Mouse (Mus musculus) intestine, embryonic 14.5 days (tissue): ENCODE measurements around the gene Pld2. TPM values are rescaled to one million over a fixed set of nuclear protein-coding genes. Genes with fewer than 3 reads are reported as not detected.

ENCODE experiments used
- ATAC-seq: fragments of 200-750 bp; cut with Nextera tagmentation; replicated peaks from 2 replicates; pipeline ENCODE4 v1.8.0; 2017; ENCODE audit warnings: low read depth, moderate number of reproducible peaks, moderate TSS enrichment, moderate library complexity; ENCODE audit not compliant: low FRiP score, low TSS enrichment
- DNase-seq: peaks from one replicate; pipeline ENCODE4 v3.0.0-alpha.2; 2018; ENCODE audit warnings: low spot score
- H3K27ac ChIP-seq: fragments of 300-500 bp; sonication (generic); 2 replicates; pipeline ENCODE4 v1.5.1; 2014; ENCODE audit warnings: low read depth, mild to moderate bottlenecking, control low read depth
- H3K27me3 ChIP-seq: fragments of 300-500 bp; sonication (generic); replicated peaks from 2 replicates; pipeline ENCODE4 v1.6.1; 2014; ENCODE audit warnings: low read length, control low read depth; ENCODE audit not compliant: control insufficient read depth, insufficient read depth
- H3K36me3 ChIP-seq: fragments of 300-500 bp; sonication (generic); 2 replicates; pipeline ENCODE4 v1.6.1; 2014; ENCODE audit warnings: low read length, control low read depth; ENCODE audit not compliant: control insufficient read depth, insufficient read depth
- H3K4me1 ChIP-seq: fragments of 300-500 bp; sonication (generic); replicated peaks from 2 replicates; pipeline ENCODE4 v1.6.1; 2014; ENCODE audit warnings: low read length, control low read depth, mixed read lengths; ENCODE audit not compliant: control insufficient read depth, insufficient read depth
- H3K4me2 ChIP-seq: fragments of 300-500 bp; sonication (generic); 2 replicates; pipeline ENCODE4 v1.6.1; 2014; ENCODE audit warnings: low read length
- H3K4me3 ChIP-seq: fragments of 300-500 bp; sonication (generic); 2 replicates; pipeline ENCODE4 v1.5.1; 2014; ENCODE audit warnings: low read depth, low read length, control low read depth, mixed read lengths
- H3K9ac ChIP-seq: fragments of 300-500 bp; sonication (generic); 2 replicates; pipeline ENCODE4 v1.6.1; 2014; ENCODE audit warnings: mild to moderate bottlenecking, low read length
- H3K9me3 ChIP-seq: fragments of 300-500 bp; sonication (generic); 2 replicates; pipeline ENCODE4 v1.6.1; 2016; ENCODE audit warnings: low read length, control low read depth; ENCODE audit not compliant: control insufficient read depth
- WGBS: fragments of 180-500 bp; shearing (Covaris S2); extraction: QIAGEN DNeasy Blood & Tissue Kit; methylation state at CpG from one replicate; pipeline ENCODE4 v1.1.7; 2014; 5-methylcytosine and 5-hydroxymethylcytosine counted together
- polyA plus RNA-seq: library from polyadenylated mRNA; unstranded; fragments of >200 nt; fragmentation: Nextera tagmentation; extraction: Ambion mirVana; gene quantifications from 2 replicates; pipeline ENCODE4 v1.2.1, GENCODE M21; 2014

The Pld2 gene
- polyA plus RNA-seq, 1 experiment from 2014 or later, result 9.7 TPM

- 80% methylated on average over 6 of the region's 6 CpGs for WGBS
- DNase-seq (no peak), ATAC-seq (no peak)
- Histone ChIP-seq H3K27ac (no peak overlapping the region), H3K9me3 (no peaks in the 10 kb centered on the region), H3K36me3 (peaks cover 44% of the 10 kb centered on the region), H3K9ac (no peak overlapping the region), H3K4me3 (no peak overlapping the region), H3K4me1 (no peaks in the 10 kb centered on the region), H3K4me2 (no peak overlapping the region), H3K27me3 (no peaks in the 10 kb centered on the region)
Measured at GRCm38 (mm10) chr11:70597301-70597700, 57.4 kb downstream of the Pld2 start.

GRCm38 (mm10) chr11:70598451-70598953, 58.6 kb downstream of the Pld2 start:
- H3K27me3 ChIP-seq, result no peaks in the 10 kb centered on the region
- no peak overlapping the region for H3K9ac ChIP-seq
- no peak overlapping the region for H3K4me2 ChIP-seq
- H3K4me3 ChIP-seq, result no peak overlapping the region
- WGBS, result 85% methylated on average over 9 of the region's 9 CpGs
- ATAC-seq, result no peak
- no peak for DNase-seq
- peaks cover 54% of the 10 kb centered on the region for H3K36me3 ChIP-seq
- no peak overlapping the region for H3K27ac ChIP-seq
- no peaks in the 10 kb centered on the region for H3K4me1 ChIP-seq
- no peaks in the 10 kb centered on the region for H3K9me3 ChIP-seq

DNA sequence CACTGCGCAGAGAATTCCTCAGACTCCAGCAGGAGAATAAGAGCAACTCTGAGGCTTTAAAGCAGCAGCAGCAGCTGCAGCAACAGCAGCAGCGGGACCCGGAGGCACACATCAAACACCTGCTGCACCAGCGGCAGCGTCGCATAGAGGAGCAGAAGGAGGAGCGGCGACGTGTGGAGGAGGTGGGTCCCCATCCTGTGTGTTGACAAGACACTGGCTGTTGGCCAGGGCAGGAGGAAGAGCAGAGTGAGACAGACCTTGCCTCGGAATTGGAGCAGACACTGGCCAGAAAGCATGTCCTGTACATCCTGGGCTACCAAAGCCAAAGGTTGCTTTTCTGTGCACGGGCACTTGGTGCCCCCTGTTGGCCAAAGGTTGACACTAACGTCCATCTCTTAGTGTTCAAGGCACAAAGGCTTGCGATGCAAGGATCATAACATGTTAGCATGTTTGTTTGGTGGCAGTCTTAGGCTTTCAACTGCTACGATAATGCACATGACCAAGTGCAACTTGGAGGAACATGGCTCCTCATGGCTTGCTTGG, 65.2 kb downstream of the Pld2 start:
- Histone ChIP-seq H3K9ac (no peak overlapping the region), H3K27ac (no peak overlapping the region), H3K27me3 (no peaks in the 10 kb centered on the region), H3K4me2 (no peak overlapping the region), H3K9me3 (no peaks in the 10 kb centered on the region), H3K36me3 (peaks cover 86% of the 10 kb centered on the region), H3K4me3 (no peak overlapping the region), H3K4me1 (no peaks in the 10 kb centered on the region)
- 54% methylated on average over 14 of the region's 14 CpGs for WGBS
- DNase-seq (peak; percentile 87), ATAC-seq (no peak)

GRCm38 (mm10) chr11:70606717-70607116, 66.9 kb downstream of the Pld2 start:
- no peak for DNase-seq
- H3K9me3 ChIP-seq, result no peaks in the 10 kb centered on the region
- no peak for ATAC-seq
- H3K4me2 ChIP-seq, result no peak overlapping the region
- no peak overlapping the region for H3K27ac ChIP-seq
- H3K27me3 ChIP-seq, result no peaks in the 10 kb centered on the region
- H3K9ac ChIP-seq, result no peak overlapping the region
- no peak overlapping the region for H3K4me3 ChIP-seq
- 71% methylated on average over 12 of the region's 12 CpGs for WGBS
- H3K4me1 ChIP-seq, result no peaks in the 10 kb centered on the region
- H3K36me3 ChIP-seq, result peaks cover 95% of the 10 kb centered on the region

- Histone ChIP-seq H3K27me3 (no peaks in the 10 kb centered on the region), H3K36me3 (peaks cover 95% of the 10 kb centered on the region), H3K4me1 (no peaks in the 10 kb centered on the region), H3K4me3 (no peak overlapping the region), H3K9ac (no peak overlapping the region), H3K9me3 (no peaks in the 10 kb centered on the region), H3K4me2 (no peak overlapping the region), H3K27ac (no peak overlapping the region)
- ATAC-seq, result no peak
- DNase-seq, result no peak
- WGBS, result 90% methylated on average over 9 of the region's 9 CpGs
Measured at GRCm38 (mm10) chr11:70607611-70608010, 67.7 kb downstream of the Pld2 start.

Other genes with a start within 250 kb of the Pld2 start
- 0.09 TPM in 1 of 2 replicates, not detected in the other for gene Alox12e, start 217.4 kb upstream of the Pld2 start, polyA plus RNA-seq
- gene Alox15, start 188.0 kb upstream of the Pld2 start, polyA plus RNA-seq, result 0.34 and 0.82 TPM in 2 replicates
- gene Pelp1, start 130.0 kb upstream of the Pld2 start, polyA plus RNA-seq, result 34.3 and 41.2 TPM in 2 replicates
- gene Arrb2, start 107.4 kb upstream of the Pld2 start, polyA plus RNA-seq, result 15.8 and 17.9 TPM in 2 replicates
- 50.7 and 51.6 TPM in 2 replicates for gene Med11, start 88.1 kb upstream of the Pld2 start, polyA plus RNA-seq
- 0.75 and 0.92 TPM in 2 replicates for gene Zmynd15, start 80.6 kb upstream of the Pld2 start, polyA plus RNA-seq
- 8.0 and 10.0 TPM in 2 replicates for gene Cxcl16, start 80.1 kb upstream of the Pld2 start, polyA plus RNA-seq
- 100 and 104 TPM in 2 replicates for gene Tm4sf5, start 34.8 kb upstream of the Pld2 start, polyA plus RNA-seq
- 0.28 and 1.1 TPM in 2 replicates for gene Vmo1, start 25.4 kb upstream of the Pld2 start, polyA plus RNA-seq
- gene Gltpd2, start 20.9 kb upstream of the Pld2 start, polyA plus RNA-seq, result 0.46 and 0.83 TPM in 2 replicates
- 792 and 802 TPM in 2 replicates for gene Psmb6, start 14.7 kb upstream of the Pld2 start, polyA plus RNA-seq
- not detected in 2 replicates for gene Gm40193, start 7.1 kb upstream of the Pld2 start, polyA plus RNA-seq
- gene Mink1, start 22.8 kb downstream of the Pld2 start, polyA plus RNA-seq, result 16.9 and 19.9 TPM in 2 replicates
- not detected in 2 replicates for gene 4930544D05Rik, start 75.8 kb downstream of the Pld2 start, polyA plus RNA-seq
- 0.30 and 0.50 TPM in 2 replicates for gene Chrne, start 79.2 kb downstream of the Pld2 start, polyA plus RNA-seq
- 0.26 and 0.37 TPM in 2 replicates for gene Gp1ba, start 99.1 kb downstream of the Pld2 start, polyA plus RNA-seq
- gene Rnf167, start 107.2 kb downstream of the Pld2 start, polyA plus RNA-seq, result 101 and 115 TPM in 2 replicates
- gene Slc25a11, start 107.4 kb downstream of the Pld2 start, polyA plus RNA-seq, result 155 and 158 TPM in 2 replicates
- 2,271 and 2,344 TPM in 2 replicates for gene Pfn1, start 114.6 kb downstream of the Pld2 start, polyA plus RNA-seq
- gene Eno3, start 117.1 kb downstream of the Pld2 start, polyA plus RNA-seq, result 13.5 and 16.3 TPM in 2 replicates
- 140 and 154 TPM in 2 replicates for gene Spag7, start 129.4 kb downstream of the Pld2 start, polyA plus RNA-seq
- gene Camta2, start 148.0 kb downstream of the Pld2 start, polyA plus RNA-seq, result 16.2 and 17.2 TPM in 2 replicates
- 1.5 and 1.6 TPM in 2 replicates for gene Inca1, start 160.1 kb downstream of the Pld2 start, polyA plus RNA-seq
- 11.4 and 14.3 TPM in 2 replicates for gene Kif1c, start 160.5 kb downstream of the Pld2 start, polyA plus RNA-seq
- 6.1 and 6.2 TPM in 2 replicates for gene Zfp3, start 224.1 kb downstream of the Pld2 start, polyA plus RNA-seq